Mouse (Mus musculus) heart, adult 11 months (tissue): ENCODE results near the gene Ms4a14.

Source experiments
- DNase-seq: peaks from one replicate; pipeline ENCODE4 v3.0.0; 2022

Gene Ms4a14

DNA sequence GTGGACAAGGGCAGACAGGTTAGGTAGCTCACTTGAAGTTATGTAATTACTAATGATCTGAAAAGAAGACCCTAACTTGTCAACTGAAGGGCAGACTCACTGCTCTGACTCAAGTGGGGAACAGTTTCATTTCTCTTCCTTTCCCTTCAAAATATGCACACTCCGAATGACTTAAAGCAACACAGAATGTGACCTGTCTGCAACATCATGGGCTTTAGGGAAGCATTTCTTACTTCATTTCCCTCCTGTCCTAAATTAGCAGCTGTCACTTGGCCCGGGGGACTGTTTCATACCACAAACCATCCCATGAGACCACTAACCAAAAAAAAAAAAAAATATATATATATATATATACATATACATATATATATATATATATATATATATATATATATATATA lies 52.7 kb downstream of the Ms4a14 start:
- DNase-seq = peak; percentile 30
